Comparison of ENCODE assay signal across 9 mouse cellular contexts in genomic region chr4:126201514-126202302, GRCm38 (mm10). TPM values are rescaled to one million over a fixed set of nuclear protein-coding genes. Genes with fewer than 3 reads are reported as not detected.
DNase-seq lines count a peak whose midpoint lies in the region; ATAC-seq and TF ChIP-seq lines count a peak whose summit lies in the region.
"Had no signal": no experiment of that assay in that cellular context is flagged by ENCODE, and none has a peak within 500 bp of the region (broad histone marks: within the 10 kb centered on the region; RNA-seq: fewer than 3 reads in every experiment).

No protein-coding gene starts in this region.

- H3K4me1 ChIP-seq in cerebellum, adult 2 months (ENCODE audit: control insufficient read depth, insufficient read depth, low read length) = peaks cover 3% of the 10 kb centered on the region
- peaks cover 66% of the 10 kb centered on the region for H3K4me1 ChIP-seq in erythroblast, embryonic 14.5 days (ENCODE audit: control insufficient read depth)
- peaks cover 24% of the 10 kb centered on the region for H3K4me1 ChIP-seq in hindbrain, embryonic 12.5 days
- H3K4me1 ChIP-seq in limb, embryonic 12.5 days (replicated peaks) = peaks cover 46% of the 10 kb centered on the region
- H3K4me1 ChIP-seq in midbrain, embryonic 11.5 days (ENCODE audit: control insufficient read depth, insufficient read depth, low read length) = peaks cover 13% of the 10 kb centered on the region
- H3K4me1 ChIP-seq in stomach, postnatal 0 days (replicated peaks; ENCODE audit: control insufficient read depth, insufficient read depth) = peaks cover 3% of the 10 kb centered on the region; the same call in 1 of the 2 replicates

- DNase-seq in cerebellum, adult 2 months = peak; percentile 35 to 36
- peak; percentile 38 for DNase-seq in WW6 (ENCODE audit: low read depth, low spot score)
- DNase-seq in midbrain, embryonic 11.5 days (ENCODE audit: low spot score, missing footprints) = peak; percentile 93
- peak; percentile 71 for DNase-seq in stomach, postnatal 0 days (ENCODE audit: low spot score)

- peaks cover 33% of the 10 kb centered on the region for H3K36me3 ChIP-seq in erythroblast, embryonic 14.5 days (ENCODE audit: control insufficient read depth)
- H3K36me3 ChIP-seq in hindbrain, embryonic 12.5 days = no peaks in the 10 kb centered on the region
- peaks cover 17% of the 10 kb centered on the region; the same call in 1 of the 2 replicates for H3K36me3 ChIP-seq in limb, embryonic 12.5 days
- H3K36me3 ChIP-seq in midbrain, embryonic 11.5 days (ENCODE audit: control insufficient read depth, insufficient read depth, low read length) = peaks cover 2% of the 10 kb centered on the region; the same call in 1 of the 2 replicates
- H3K36me3 ChIP-seq in stomach, postnatal 0 days (ENCODE audit: control insufficient read depth, insufficient read depth, low read length) = no peaks in the 10 kb centered on the region

- H3K4me3 ChIP-seq in cerebellum, adult 2 months (replicated peaks; ENCODE audit: insufficient read depth, low read depth, low read length) = peak overlapping the region; percentile 84
- peak overlapping the region; percentile 94 for H3K4me3 ChIP-seq in erythroblast, embryonic 14.5 days (replicated peaks)
- H3K4me3 ChIP-seq in hindbrain, embryonic 12.5 days = peak overlapping the region; percentile 71
- peak overlapping the region; percentile 72 for H3K4me3 ChIP-seq in limb, embryonic 12.5 days (replicated peaks)
- H3K4me3 ChIP-seq in midbrain, embryonic 11.5 days (ENCODE audit: low read depth, low read length) = peak overlapping the region; percentile 83
- H3K4me3 ChIP-seq in stomach, postnatal 0 days (ENCODE audit: low read depth, low read length) = peak overlapping the region; percentile 75

- TF ChIP-seq POLR2A in cerebellum, adult 2 months (IDR thresholded peaks at IDR 0.05; ENCODE audit: borderline replicate concordance, insufficient read depth, low read length) = no peak

- H3K9me3 ChIP-seq in erythroblast, embryonic 14.5 days (ENCODE audit: control insufficient read depth, low read length) = no peaks in the 10 kb centered on the region
- no peaks in the 10 kb centered on the region for H3K9me3 ChIP-seq in hindbrain, embryonic 12.5 days (replicated peaks)
- no peaks in the 10 kb centered on the region for H3K9me3 ChIP-seq in limb, embryonic 12.5 days
- no peaks in the 10 kb centered on the region for H3K9me3 ChIP-seq in midbrain, embryonic 11.5 days (ENCODE audit: control insufficient read depth, low read length)
- H3K9me3 ChIP-seq in stomach, postnatal 0 days (ENCODE audit: control insufficient read depth, low read length) = no peaks in the 10 kb centered on the region

- peak overlapping the region; percentile 85 for H3K9ac ChIP-seq in hindbrain, embryonic 12.5 days
- H3K9ac ChIP-seq in limb, embryonic 12.5 days (replicated peaks) = peak overlapping the region; percentile 93
- H3K9ac ChIP-seq in midbrain, embryonic 11.5 days (ENCODE audit: low read length) = peak overlapping the region; percentile 92
- peak overlapping the region; percentile 89 for H3K9ac ChIP-seq in stomach, postnatal 0 days (ENCODE audit: low read length)

- no peak for TF ChIP-seq CTCF in cerebellum, adult 2 months (IDR thresholded peaks at IDR 0.05; ENCODE audit: borderline replicate concordance, insufficient read depth, low read depth, low read length)
- TF ChIP-seq CTCF in stomach, postnatal 0 days (IDR thresholded peaks at IDR 0.05; ENCODE audit: low read depth) = peak; percentile 62

- H3K4me2 ChIP-seq in hindbrain, embryonic 12.5 days (replicated peaks) = peak overlapping the region; percentile 72
- H3K4me2 ChIP-seq in limb, embryonic 12.5 days = peak overlapping the region; percentile 71
- H3K4me2 ChIP-seq in midbrain, embryonic 11.5 days = peak overlapping the region; percentile 76
- peak overlapping the region; percentile 62 for H3K4me2 ChIP-seq in stomach, postnatal 0 days (replicated peaks; ENCODE audit: low read depth)

- H3K27me3 ChIP-seq in cerebellum, adult 2 months (ENCODE audit: control insufficient read depth, insufficient read depth, low read length) = no peaks in the 10 kb centered on the region
- H3K27me3 ChIP-seq in erythroblast, embryonic 14.5 days (ENCODE audit: control insufficient read depth) = no peaks in the 10 kb centered on the region
- no peaks in the 10 kb centered on the region for H3K27me3 ChIP-seq in hindbrain, embryonic 12.5 days
- no peaks in the 10 kb centered on the region for H3K27me3 ChIP-seq in limb, embryonic 12.5 days
- H3K27me3 ChIP-seq in midbrain, embryonic 11.5 days (ENCODE audit: control insufficient read depth, insufficient read depth, low read length) = no peaks in the 10 kb centered on the region
- no peaks in the 10 kb centered on the region for H3K27me3 ChIP-seq in stomach, postnatal 0 days (ENCODE audit: control insufficient read depth, insufficient read depth, low read length)
- H3K27me3 ChIP-seq: Patski had no signal

- no peak overlapping the region for H3K27ac ChIP-seq in cerebellum, adult 2 months (ENCODE audit: insufficient read depth, low read length)
- peak overlapping the region; percentile 94 for H3K27ac ChIP-seq in hindbrain, embryonic 12.5 days
- peak overlapping the region; percentile 97 for H3K27ac ChIP-seq in limb, embryonic 12.5 days
- peak overlapping the region; percentile 92 for H3K27ac ChIP-seq in midbrain, embryonic 11.5 days (ENCODE audit: low read depth, low read length)
- peak overlapping the region; percentile 98 for H3K27ac ChIP-seq in stomach, postnatal 0 days (replicated peaks)

- under 1% methylated on average over 28 of the region's 28 CpGs for WGBS in cerebellum, adult 2 months
- 2% methylated on average over 28 of the region's 28 CpGs for WGBS in hindbrain, embryonic 12.5 days
- under 1% methylated on average over 28 of the region's 28 CpGs for WGBS in limb, embryonic 12.5 days
- under 1% methylated on average over 28 of the region's 28 CpGs for WGBS in midbrain, embryonic 11.5 days
- under 1% methylated on average over 27 of the region's 28 CpGs for WGBS in stomach, postnatal 0 days

- no peak for ATAC-seq in cerebellum, adult (ENCODE audit: insufficient number of reproducible peaks, low FRiP score, low TSS enrichment)
- ATAC-seq in hindbrain, embryonic 12.5 days (ENCODE audit: low FRiP score) = no peak
- no peak for ATAC-seq in limb, embryonic 12.5 days (ENCODE audit: insufficient number of reproducible peaks, insufficient read depth, low FRiP score, low TSS enrichment, low read depth)
- ATAC-seq in midbrain, embryonic 11.5 days (ENCODE audit: low FRiP score) = no peak
- ATAC-seq in stomach, postnatal 0 days (ENCODE audit: low FRiP score, low TSS enrichment) = no peak

- no peak for TF ChIP-seq EP300 in stomach, postnatal 0 days (optimal IDR thresholded peaks at IDR 0.05)

RNA-seq across cellular contexts. Expression of gene Thrap3, which starts 0.9 kb away (rescaled TPM):
- 122 TPM in 2 replicates for polyA plus RNA-seq in cerebellum, adult 2 months (2012; rRNA removed)
- 12.8 and 15.5 TPM in 2 replicates for polyA plus RNA-seq in erythroblast, embryonic 14.5 days (2012)
- 250 and 255 TPM in 2 replicates for polyA plus RNA-seq in hindbrain, embryonic 12.5 days (2016; fragmentation: Nextera tagmentation; extraction: Ambion mirVana)
- polyA plus RNA-seq in limb, embryonic 12.5 days (2016; fragmentation: Nextera tagmentation; extraction: Ambion mirVana) = 303 and 349 TPM in 2 replicates
- polyA plus RNA-seq in midbrain, embryonic 11.5 days (2014; fragmentation: Nextera tagmentation; extraction: Ambion mirVana) = 192 and 219 TPM in 2 replicates
- 70.3 and 78.7 TPM in 2 replicates for polyA plus RNA-seq in stomach, postnatal 0 days (2015; fragmentation: Nextera tagmentation; extraction: Ambion mirVana)

RNA-seq across cellular contexts. Expression of gene Sh3d21, which starts 38.4 kb away (rescaled TPM):
- polyA plus RNA-seq in cerebellum, adult 2 months (2012; rRNA removed) = 1.6 and 2.0 TPM in 2 replicates
- polyA plus RNA-seq in erythroblast, embryonic 14.5 days (2012) = 0.03 and 0.05 TPM in 2 replicates
- 3.7 and 5.3 TPM in 2 replicates for polyA plus RNA-seq in hindbrain, embryonic 12.5 days (2016; fragmentation: Nextera tagmentation; extraction: Ambion mirVana)
- polyA plus RNA-seq in limb, embryonic 12.5 days (2016; fragmentation: Nextera tagmentation; extraction: Ambion mirVana) = 7.2 and 8.4 TPM in 2 replicates
- 1.4 TPM in 2 replicates for polyA plus RNA-seq in midbrain, embryonic 11.5 days (2014; fragmentation: Nextera tagmentation; extraction: Ambion mirVana)
- 8.4 and 12.0 TPM in 2 replicates for polyA plus RNA-seq in stomach, postnatal 0 days (2015; fragmentation: Nextera tagmentation; extraction: Ambion mirVana)

RNA-seq across cellular contexts. Expression of gene Eva1b, which starts 54.2 kb away (rescaled TPM):
- 9.0 and 9.2 TPM in 2 replicates for polyA plus RNA-seq in cerebellum, adult 2 months (2012; rRNA removed)
- 0.20 and 0.22 TPM in 2 replicates for polyA plus RNA-seq in erythroblast, embryonic 14.5 days (2012)
- 35.4 and 40.0 TPM in 2 replicates for polyA plus RNA-seq in hindbrain, embryonic 12.5 days (2016; fragmentation: Nextera tagmentation; extraction: Ambion mirVana)
- 65.6 and 67.5 TPM in 2 replicates for polyA plus RNA-seq in limb, embryonic 12.5 days (2016; fragmentation: Nextera tagmentation; extraction: Ambion mirVana)
- polyA plus RNA-seq in midbrain, embryonic 11.5 days (2014; fragmentation: Nextera tagmentation; extraction: Ambion mirVana) = 22.4 and 24.8 TPM in 2 replicates
- polyA plus RNA-seq in stomach, postnatal 0 days (2015; fragmentation: Nextera tagmentation; extraction: Ambion mirVana) = 39.7 and 39.9 TPM in 2 replicates

RNA-seq across cellular contexts. Expression of gene Map7d1, which starts 54.4 kb away (rescaled TPM):
- 274 and 283 TPM in 2 replicates for polyA plus RNA-seq in cerebellum, adult 2 months (2012; rRNA removed)
- polyA plus RNA-seq in erythroblast, embryonic 14.5 days (2012) = 2.5 and 2.9 TPM in 2 replicates
- polyA plus RNA-seq in hindbrain, embryonic 12.5 days (2016; fragmentation: Nextera tagmentation; extraction: Ambion mirVana) = 143 and 150 TPM in 2 replicates
- polyA plus RNA-seq in limb, embryonic 12.5 days (2016; fragmentation: Nextera tagmentation; extraction: Ambion mirVana) = 83.5 and 85.1 TPM in 2 replicates
- polyA plus RNA-seq in midbrain, embryonic 11.5 days (2014; fragmentation: Nextera tagmentation; extraction: Ambion mirVana) = 61.8 and 68.7 TPM in 2 replicates
- 15.2 and 17.8 TPM in 2 replicates for polyA plus RNA-seq in stomach, postnatal 0 days (2015; fragmentation: Nextera tagmentation; extraction: Ambion mirVana)

Comparison
In these comparisons a context has a peak if more than half of its experiments do, and no peak if none do; other contexts are left out.
1. DNase-seq: peak in every context shown above with its lines; median percentile 93 in midbrain, embryonic 11.5 days; 71 in stomach, postnatal 0 days; 38 in WW6; 36 in cerebellum, adult 2 months.